Mouse (Mus musculus): ENCODE results near the gene Terf2.

GRCm38 (mm10) chr8:107104547-107104946, 8.2 kb upstream of the Terf2 start:
- peak; percentile 92 for TF ChIP-seq CTCF (IDR thresholded peaks at IDR 0.05; ENCODE audit: borderline replicate concordance, extremely low read depth, insufficient read depth, insufficient read length)
- no peak for TF ChIP-seq POLR2A (IDR thresholded peaks at IDR 0.05; ENCODE audit: borderline replicate concordance, extremely low read depth, insufficient read depth, insufficient read length, poor library complexity, severe bottlenecking)
